Comparison of ENCODE assay signal across 7 mouse cellular contexts in genomic region chr10:13388116-13388922, GRCm38 (mm10).
DNase-seq lines count a peak whose midpoint lies in the region; ATAC-seq lines count a peak whose summit lies in the region.

No protein-coding gene starts in this region.

- H3K9me3 ChIP-seq in forebrain, embryonic 16.5 days (ENCODE audit: control insufficient read depth, low read length), result no peaks in the 10 kb centered on the region
- H3K9me3 ChIP-seq in hindbrain, embryonic 15.5 days, result no peaks in the 10 kb centered on the region
- H3K9me3 ChIP-seq in liver, embryonic 11.5 days (ENCODE audit: control insufficient read depth, low read length), result no peaks in the 10 kb centered on the region
- H3K9me3 ChIP-seq in midbrain, embryonic 15.5 days, result no peaks in the 10 kb centered on the region

- no peak overlapping the region for H3K27ac ChIP-seq in forebrain, embryonic 16.5 days (ENCODE audit: low read length)
- H3K27ac ChIP-seq in hindbrain, embryonic 15.5 days (replicated peaks), result peak overlapping the region; percentile 70
- no peak overlapping the region; the same call in 1 of the 2 replicates for H3K27ac ChIP-seq in liver, embryonic 11.5 days (ENCODE audit: low read depth, low read length)
- H3K27ac ChIP-seq in midbrain, embryonic 15.5 days, result peak overlapping the region; percentile 65

- no peaks in the 10 kb centered on the region for H3K27me3 ChIP-seq in forebrain, embryonic 16.5 days (replicated peaks; ENCODE audit: control insufficient read depth, insufficient read depth, low read length)
- no peaks in the 10 kb centered on the region for H3K27me3 ChIP-seq in hindbrain, embryonic 15.5 days
- no peaks in the 10 kb centered on the region for H3K27me3 ChIP-seq in liver, embryonic 11.5 days (replicated peaks; ENCODE audit: control insufficient read depth, insufficient read depth, low read length)
- no peaks in the 10 kb centered on the region for H3K27me3 ChIP-seq in midbrain, embryonic 15.5 days (replicated peaks)

- H3K4me2 ChIP-seq in forebrain, embryonic 16.5 days (ENCODE audit: low read length), result peak overlapping the region; percentile 51
- H3K4me2 ChIP-seq in hindbrain, embryonic 15.5 days, result peak overlapping the region; percentile 53
- peak overlapping the region; percentile 56 for H3K4me2 ChIP-seq in liver, embryonic 11.5 days
- H3K4me2 ChIP-seq in midbrain, embryonic 15.5 days, result peak overlapping the region; percentile 57

- H3K9ac ChIP-seq in forebrain, embryonic 16.5 days (replicated peaks; ENCODE audit: low read depth, low read length), result peak overlapping the region; percentile 54
- peak overlapping the region; percentile 14 for H3K9ac ChIP-seq in hindbrain, embryonic 15.5 days
- no peak overlapping the region for H3K9ac ChIP-seq in liver, embryonic 11.5 days (ENCODE audit: low read depth, low read length)
- H3K9ac ChIP-seq in midbrain, embryonic 15.5 days, result peak overlapping the region; percentile 40

- WGBS in forebrain, embryonic 16.5 days, result 5% methylated on average over 11 of the region's 11 CpGs
- WGBS in hindbrain, embryonic 15.5 days, result 25% methylated on average over 11 of the region's 11 CpGs
- WGBS in liver, embryonic 11.5 days, result 15% methylated on average over 11 of the region's 11 CpGs
- WGBS in midbrain, embryonic 15.5 days, result 20% methylated on average over 11 of the region's 11 CpGs

- H3K4me3 ChIP-seq in forebrain, embryonic 16.5 days (replicated peaks; ENCODE audit: low read length), result peak overlapping the region; percentile 28
- H3K4me3 ChIP-seq in hindbrain, embryonic 15.5 days, result peak overlapping the region; percentile 33
- peak overlapping the region; percentile 5; the same call in 1 of the 2 replicates for H3K4me3 ChIP-seq in liver, embryonic 11.5 days (ENCODE audit: low read depth, low read length)
- peak overlapping the region; percentile 36 for H3K4me3 ChIP-seq in midbrain, embryonic 15.5 days

- ATAC-seq in forebrain, embryonic 16.5 days, result peak; percentile 77
- peak; percentile 68; the same call in 1 of the 2 replicates for ATAC-seq in hindbrain, embryonic 15.5 days (ENCODE audit: low FRiP score, low read depth)
- peak; percentile 67 for ATAC-seq in liver, embryonic 11.5 days (replicated peaks; ENCODE audit: low FRiP score)
- ATAC-seq in midbrain, embryonic 15.5 days (replicated peaks), result peak; percentile 84

- H3K36me3 ChIP-seq in forebrain, embryonic 16.5 days (ENCODE audit: control insufficient read depth, insufficient read depth), result no peaks in the 10 kb centered on the region
- H3K36me3 ChIP-seq in hindbrain, embryonic 15.5 days, result no peaks in the 10 kb centered on the region
- H3K36me3 ChIP-seq in liver, embryonic 11.5 days (ENCODE audit: control insufficient read depth, insufficient read depth, low read length), result no peaks in the 10 kb centered on the region
- H3K36me3 ChIP-seq in midbrain, embryonic 15.5 days (replicated peaks), result no peaks in the 10 kb centered on the region

- peak; percentile 31 for DNase-seq in Muller cell, postnatal 12 days (ENCODE audit: inconsistent ontology term)
- DNase-seq in adrenal gland, postnatal 10 days, result peak; percentile 37
- DNase-seq in liver, embryonic 11.5 days (ENCODE audit: low spot score), result peak; percentile 33
- no peak for DNase-seq in thymus, adult 18-20 months

- H3K4me1 ChIP-seq in forebrain, embryonic 16.5 days (replicated peaks; ENCODE audit: control insufficient read depth, insufficient read depth, low read length), result peaks cover 13% of the 10 kb centered on the region
- peaks cover 13% of the 10 kb centered on the region for H3K4me1 ChIP-seq in hindbrain, embryonic 15.5 days (replicated peaks)
- peaks cover 3% of the 10 kb centered on the region; the same call in 1 of the 2 replicates for H3K4me1 ChIP-seq in liver, embryonic 11.5 days (replicated peaks; ENCODE audit: control insufficient read depth, insufficient read depth, low read length)
- H3K4me1 ChIP-seq in midbrain, embryonic 15.5 days, result peaks cover 8% of the 10 kb centered on the region

Comparison
In these comparisons a context has a peak if more than half of its experiments do, and no peak if none do; other contexts are left out.
1. DNase-seq: peak in Muller cell, postnatal 12 days (single experiment), adrenal gland, postnatal 10 days (single experiment) and liver, embryonic 11.5 days (single experiment); none in thymus, adult 18-20 months (0 of 2).
2. H3K27ac ChIP-seq: peak in hindbrain, embryonic 15.5 days (single experiment) and midbrain, embryonic 15.5 days (single experiment); none in forebrain, embryonic 16.5 days (single experiment) and liver, embryonic 11.5 days (single experiment).
3. Peak in every context shown above with its lines, with median percentiles within 50 percentile points of each other: ATAC-seq, H3K4me2 ChIP-seq and H3K4me3 ChIP-seq.